Mouse (Mus musculus) kidney, adult 11 months (tissue): ENCODE measurements around the gene Dlx3.

Experiments
- DNase-seq: peaks from one replicate; pipeline ENCODE4 v3.0.0; 2022

Dlx3 gene

DNA sequence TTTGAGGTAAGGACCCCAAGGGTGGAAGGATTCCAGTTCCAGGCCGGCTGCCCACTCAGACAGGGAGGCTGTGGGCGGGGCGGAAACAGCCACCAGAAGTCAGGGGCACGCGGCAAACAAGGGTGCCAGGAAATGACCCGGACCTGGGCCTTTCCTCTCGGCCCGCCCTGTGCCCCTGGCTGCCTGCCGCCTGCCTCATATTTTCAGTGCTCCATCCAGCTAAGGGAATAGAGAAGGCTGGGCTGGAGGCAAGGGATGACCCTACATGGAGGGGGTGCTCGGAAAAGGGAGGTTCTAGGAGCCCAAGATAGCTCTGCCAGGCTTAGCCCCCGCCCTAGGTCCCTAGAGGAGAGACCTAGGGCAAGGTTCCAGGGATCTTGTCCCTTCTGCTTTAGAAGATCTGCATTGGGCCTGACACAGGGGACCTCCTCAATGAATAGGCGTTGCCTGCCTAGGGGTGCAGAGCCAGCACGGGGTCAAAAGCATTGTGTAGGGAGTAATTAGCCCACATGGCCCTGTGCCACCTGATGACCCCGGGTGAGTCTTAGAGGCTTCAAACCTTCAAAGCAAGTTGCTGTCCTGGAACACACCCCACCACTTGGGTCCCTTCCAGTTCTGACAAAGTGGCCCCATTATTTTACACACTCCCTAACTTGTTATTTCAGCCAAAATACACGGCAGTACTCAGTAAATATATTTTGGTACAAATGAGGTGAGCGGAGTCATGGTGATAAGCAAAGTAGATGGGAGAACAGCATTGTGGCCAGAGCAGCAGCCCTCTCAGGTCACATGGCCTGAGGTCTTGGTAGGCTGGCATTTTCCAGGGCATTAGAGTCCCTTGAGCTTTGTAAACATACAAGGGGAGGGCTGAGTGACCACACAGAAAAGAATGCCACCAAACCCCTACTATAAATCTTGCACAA lies 30.8 kb upstream of the Dlx3 start:
- DNase-seq: peak; percentile 86

DNA sequence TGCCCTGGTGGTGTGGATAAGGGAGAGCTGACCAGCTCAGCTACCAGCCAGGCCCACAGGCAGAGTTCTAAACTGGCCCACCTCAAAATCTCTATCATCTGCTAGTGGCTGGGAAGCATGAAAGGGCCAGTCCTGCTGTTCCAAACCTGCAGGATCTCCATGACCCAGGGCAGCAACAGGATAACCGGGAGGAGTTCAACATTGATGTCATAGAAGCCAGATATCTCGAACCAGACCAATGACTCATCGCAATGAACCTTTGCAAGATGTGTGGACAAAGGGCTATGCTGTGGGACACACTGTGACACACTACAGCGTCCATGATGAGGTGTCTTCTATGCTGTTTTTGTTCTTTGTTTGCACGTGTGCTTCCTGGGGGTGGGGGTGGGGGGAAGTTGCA lies 26.8 kb upstream of the Dlx3 start:
- no peak for DNase-seq

DNA sequence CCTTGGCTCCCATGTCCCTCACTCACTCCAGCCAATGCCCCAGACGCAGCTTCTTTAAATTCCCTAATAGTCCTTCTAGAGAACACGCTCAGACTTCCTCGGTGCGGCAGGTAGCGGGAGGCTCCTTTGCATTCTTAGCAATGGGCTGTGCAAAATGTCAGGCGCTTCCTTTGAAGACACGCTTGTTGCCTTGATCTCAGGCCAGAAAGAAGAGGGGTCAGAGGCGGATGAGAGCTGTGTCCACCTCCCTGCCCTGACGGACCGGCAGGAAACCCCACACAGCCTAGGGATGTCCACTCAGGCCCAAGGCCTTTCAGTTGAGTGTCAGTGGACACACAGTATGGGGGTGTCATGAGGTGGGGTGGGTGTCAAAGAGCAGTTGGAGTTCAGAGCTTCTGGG lies 24.3 kb upstream of the Dlx3 start:
- no peak for DNase-seq

DNA sequence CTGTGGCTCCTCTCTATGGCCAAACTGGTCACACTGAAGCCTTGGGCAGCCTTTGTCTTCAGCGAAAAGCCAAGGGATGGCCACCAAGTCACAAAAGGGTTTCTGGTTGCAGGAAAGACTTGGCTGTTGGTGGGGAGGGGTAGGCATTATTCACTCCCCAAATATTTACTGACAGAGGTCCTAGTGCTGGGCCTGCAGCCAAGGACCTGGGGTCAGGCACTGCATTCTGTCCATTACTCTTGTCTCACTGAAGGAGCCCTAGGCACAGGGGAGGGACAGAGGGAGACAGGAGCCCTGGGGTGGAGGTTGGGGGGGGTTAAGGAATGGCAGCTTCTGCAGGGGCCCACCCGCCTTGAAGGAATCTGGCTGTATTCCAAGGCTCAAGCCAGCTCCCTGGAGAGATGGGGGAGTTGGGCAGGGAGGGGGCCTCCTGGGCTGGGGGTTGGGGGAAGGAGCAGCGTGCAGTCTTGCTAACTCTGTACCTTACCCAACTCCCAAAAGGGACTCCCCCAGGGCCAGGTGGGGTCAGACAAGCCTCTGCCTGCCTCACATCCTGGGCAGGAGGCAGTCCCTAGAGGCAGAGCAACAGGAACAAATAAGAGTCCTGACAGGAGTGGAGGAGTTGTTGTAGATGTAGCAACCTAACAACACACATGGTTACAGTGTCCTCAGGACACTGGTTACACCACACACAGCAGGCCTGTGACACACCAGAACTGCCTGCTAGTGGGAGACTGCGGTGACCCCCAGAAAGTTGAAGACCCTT lies 23.1 kb upstream of the Dlx3 start:
- DNase-seq: no peak

DNA sequence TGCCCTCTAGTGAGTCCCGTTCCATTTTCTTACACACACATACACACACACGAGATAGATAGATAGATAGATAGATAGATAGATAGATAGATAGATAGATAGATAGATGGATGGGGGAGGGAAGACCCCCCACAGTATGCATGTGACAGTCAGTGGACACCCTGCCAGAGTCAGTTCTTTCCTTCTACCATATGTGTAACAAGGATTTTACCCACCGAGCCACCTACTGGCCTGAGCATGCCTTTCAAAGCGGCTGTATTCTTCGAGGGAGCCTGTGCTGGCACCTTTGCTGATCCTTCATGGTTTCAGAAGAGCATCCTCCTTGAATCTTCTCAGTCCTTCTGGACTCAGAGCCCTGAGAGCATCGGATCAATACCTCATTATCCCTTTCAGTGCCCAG lies 22.0 kb upstream of the Dlx3 start:
- DNase-seq: no peak

DNA sequence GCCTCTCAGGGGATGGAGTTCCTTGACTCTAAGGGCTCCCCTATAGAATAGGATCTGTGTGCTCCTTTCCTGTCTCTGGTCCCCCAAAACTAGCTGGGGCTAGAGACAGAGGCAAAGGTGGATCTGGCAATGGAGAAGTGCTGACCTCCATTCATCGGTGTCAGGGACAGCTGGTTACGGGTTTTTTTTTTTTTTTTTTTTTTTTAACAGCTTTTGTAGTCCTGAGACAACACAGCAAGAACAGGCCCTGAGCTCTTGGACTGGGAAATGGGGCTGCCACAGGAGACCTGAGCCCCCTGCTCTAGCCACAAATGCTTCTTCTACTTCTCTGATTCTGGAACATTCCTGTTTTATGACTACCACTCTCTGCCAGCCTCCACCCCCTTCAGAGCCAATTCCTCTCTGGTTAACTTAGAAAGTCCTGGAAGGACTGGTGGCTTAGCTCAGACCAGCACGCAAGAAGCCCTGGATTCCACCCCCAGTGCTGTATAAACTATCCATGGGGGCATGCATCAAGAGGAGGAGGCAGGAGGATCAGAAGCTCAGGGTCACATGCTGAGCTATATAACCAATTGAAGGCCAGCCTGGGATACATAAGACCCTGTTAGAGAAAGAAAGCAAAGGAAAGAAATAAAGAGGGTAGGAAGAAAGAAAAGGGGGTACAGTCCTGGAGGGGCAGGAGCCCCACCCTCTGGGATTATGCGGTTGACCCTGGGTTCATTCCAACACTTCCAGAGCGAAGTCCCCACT lies 21.4 kb upstream of the Dlx3 start:
- no peak for DNase-seq

DNA sequence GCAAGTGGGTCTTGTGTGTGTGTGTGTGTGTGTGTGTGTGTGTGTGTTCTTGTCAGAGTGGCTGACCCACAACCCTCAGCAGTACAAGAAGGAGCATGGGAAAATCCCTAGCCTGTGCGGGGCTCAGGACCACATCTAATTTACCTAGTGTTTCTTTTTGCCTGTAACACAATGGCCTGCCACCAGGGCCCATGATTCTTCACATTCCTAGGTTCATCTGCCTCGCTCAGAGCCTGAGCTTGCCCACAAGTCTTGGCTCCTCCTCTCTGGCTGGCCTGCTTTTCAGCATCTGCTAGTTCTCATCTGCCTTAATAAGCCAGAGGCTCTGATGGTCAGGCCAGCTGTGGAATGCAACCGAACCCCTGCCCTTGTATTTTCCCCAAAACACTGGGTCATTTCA lies 19.5 kb upstream of the Dlx3 start:
- DNase-seq: no peak

DNA sequence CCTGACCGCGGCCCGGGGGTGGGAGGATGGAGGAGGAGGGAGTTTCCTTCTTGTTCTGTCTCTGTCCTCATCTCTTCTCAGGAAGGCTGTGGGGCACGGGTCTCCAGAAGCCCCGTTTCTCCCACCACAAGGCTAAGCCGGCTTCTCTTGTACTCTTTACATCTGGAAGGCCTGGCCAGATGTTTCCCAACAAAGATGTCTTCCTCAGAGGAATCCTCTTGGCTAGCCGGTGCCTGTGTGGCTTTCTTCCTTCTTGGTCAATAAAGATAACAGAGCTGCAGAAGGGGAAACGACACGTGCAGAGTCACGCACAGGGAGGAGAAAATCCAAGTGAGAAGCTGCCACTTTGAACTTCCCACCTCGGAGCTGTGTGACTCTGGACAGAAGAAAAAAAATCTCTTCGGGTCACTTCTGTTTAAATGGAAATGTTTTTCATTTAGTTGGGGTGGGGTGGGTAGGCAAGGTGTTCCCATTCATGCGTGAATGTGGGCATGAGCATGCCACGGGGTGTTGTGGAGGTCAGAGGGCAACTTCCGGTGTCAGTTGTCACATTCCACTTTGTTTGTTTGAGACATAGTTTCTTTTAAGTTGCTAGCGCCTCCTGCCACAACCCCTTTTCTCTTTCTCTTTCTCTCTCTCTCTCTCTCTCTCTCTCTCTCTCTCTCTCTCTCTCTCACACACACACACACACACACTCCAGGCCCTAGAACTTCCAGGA lies 18.7 kb upstream of the Dlx3 start:
- no peak for DNase-seq

DNA sequence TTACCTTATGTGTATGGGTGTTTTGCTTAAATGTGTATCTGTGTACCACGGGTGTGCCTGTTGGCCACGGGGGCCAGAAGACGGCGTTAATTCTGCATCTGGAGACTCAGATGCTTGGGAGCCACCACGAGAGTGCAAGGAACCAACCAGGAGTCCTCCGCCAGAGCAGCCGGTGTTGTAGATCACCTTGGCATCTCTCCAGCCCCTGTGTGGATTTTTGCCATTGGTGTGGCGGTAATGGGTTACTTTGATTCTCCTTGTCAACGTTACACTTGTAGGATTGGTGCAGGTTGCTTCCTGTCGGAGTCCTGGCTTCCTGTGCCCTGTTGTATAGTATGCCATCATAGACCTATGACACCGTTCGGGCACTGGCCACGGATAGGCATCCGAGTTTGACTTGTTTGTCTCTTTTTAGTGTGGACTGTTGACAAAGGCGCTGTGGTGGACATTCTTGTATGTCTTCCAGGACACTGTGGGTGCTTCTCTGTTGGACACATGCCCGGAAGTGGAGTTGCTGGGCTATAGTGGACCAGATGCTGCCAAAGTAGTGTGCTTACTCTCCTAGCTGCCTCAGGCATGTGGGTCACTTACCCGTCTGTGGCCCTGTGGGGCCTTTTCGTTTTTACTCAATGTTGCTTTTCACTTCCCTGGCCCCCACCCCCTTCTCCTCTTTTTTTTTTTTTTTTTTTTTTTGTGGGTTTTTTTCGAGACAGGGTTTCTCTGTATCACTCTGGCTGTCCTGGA lies 17.6 kb upstream of the Dlx3 start:
- no peak for DNase-seq

DNA sequence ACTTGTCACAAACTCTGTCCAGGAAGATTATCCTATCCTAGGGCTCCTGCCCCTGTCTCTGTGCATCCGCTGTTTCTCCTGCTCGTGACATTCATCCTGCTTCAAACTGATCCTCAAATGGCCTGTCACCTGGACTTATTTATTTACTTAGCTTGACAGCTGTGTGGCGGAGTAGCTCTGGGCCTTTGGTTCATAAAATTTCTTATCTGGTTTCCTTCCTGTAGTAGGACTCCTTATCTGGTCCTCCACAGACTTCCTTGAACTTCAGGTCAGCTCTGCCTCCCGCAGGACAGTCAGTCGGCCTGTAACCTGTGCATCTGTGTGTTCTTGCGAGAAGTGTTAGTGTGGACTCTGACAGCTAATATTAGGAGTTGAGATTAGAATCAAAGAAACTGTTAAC lies 15.7 kb upstream of the Dlx3 start:
- peak; percentile 69 for DNase-seq

DNA sequence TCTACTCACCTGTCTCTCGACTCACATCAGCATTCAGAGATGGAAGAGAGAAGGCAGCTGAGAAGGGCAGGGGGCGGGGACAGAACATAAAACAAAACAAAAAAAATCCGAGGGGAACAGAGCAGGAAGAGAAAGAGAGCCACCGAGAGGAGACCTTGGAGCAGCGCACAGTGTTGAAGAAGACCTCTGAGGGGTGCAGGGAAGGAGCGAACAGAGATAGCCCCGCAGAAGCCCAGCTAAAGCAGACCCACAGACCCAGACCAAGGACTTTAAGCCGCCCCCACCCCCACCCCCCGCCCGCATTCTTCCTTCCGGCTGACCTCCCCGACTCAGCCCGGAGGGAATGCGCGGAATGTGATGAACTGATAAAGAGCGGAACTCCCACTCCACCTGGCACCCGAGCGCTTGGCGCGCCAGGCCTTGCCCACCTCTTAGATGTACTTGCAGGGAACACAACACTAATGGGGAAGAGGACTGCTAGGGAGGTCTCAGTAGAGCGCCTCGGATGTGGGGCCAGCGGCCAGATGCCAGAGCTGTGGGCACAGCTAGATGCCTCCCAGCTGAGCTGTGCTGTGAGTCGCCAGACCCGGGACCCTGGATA lies 14.5 kb upstream of the Dlx3 start:
- peak; percentile 41 for DNase-seq

DNA sequence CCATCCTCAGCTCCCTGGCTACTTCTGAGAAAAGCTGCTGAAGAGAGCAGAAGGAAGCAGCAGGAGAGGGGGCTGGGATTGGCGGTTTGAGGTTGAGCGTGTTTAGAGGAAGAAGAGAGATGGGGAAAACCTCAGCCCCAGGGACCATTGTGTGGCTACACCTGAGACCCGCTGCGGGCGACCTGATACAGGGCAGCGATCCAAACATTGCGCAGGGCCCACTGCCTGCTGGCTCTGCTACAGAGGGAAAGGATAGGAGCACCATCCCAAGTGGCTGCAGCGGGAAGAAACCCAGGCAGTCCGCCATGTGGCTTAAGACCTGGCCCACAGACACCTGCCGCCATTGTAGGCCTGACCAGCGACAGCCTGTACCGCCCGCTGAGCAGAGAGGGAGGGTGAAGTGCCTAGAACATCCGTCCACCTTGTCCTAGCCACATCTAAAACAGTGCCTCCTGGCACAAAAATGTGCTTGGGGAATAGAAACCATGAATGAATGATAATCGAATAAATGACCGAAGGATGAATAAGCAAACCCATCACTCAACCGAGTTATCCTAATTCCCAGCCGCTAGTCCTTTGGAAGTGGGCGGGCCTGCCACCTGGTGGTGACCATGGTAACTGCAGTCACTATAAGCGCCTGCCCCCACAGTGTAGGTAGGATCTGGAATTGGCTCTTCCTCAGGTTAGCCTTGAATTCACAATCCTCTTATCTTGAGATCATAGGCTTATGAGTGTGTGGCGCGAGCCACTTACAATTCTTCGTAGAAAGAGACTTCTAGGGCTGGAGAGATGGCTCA lies 13.3 kb upstream of the Dlx3 start:
- DNase-seq: peak; percentile 61

DNA sequence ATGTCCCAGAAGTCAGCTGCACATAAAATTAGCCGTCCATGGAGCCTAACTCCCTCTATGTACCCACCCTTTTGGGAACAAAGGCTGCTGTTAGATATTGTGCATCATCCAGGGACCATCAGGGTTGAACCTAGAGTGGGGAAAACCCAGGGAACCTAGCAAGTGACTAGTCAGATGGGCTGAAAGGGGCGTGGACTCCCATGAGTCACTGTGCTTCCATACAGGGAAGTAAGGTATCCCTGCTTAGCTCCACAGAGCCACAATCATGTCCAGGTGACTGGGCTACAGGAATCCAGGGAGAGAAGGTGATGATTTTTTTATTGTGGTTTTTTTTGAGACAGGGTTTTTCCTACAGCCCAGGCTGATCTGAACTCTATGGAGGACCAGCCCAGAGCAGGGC lies 10.9 kb upstream of the Dlx3 start:
- DNase-seq: no peak

DNA sequence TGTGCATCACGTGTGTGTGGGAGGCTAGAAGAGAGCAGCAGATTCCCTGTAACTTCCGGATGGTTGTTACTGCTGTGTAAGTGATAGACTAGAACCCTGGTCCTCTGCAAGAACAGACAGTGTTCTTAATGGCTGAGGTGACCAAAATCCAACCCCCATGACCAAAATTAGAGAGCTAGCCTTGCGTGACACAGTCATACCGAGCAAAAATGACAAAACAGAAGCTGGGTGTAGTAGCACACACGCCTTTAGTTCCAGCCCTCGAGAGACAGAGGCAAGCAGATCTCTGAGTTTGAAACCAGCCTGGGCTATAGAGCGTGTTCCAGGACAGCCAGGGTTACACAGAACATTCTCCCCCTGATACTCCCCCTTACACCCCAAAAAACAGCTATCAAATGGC lies 9.8 kb upstream of the Dlx3 start:
- no peak for DNase-seq

DNA sequence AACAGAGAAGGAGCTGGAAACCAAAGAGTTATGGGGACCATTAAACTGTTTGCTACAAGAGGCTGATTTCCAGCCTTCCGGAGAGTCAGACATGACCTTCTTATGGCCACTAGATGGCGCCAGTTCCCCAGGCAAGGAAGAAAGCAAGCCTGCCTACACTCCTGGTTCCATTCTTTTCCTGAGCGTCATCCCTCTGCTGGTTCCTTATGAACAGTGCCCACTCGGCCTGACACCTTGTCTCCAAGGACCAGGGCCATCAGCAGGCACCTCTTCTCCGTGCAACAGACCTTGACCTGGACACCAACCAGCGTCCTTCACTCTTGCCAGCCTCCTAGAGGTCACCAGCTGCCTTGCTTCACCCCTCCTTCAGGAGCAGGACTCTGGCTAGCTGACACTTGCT lies 2.9 kb upstream of the Dlx3 start:
- peak; percentile 52 for DNase-seq

DNA sequence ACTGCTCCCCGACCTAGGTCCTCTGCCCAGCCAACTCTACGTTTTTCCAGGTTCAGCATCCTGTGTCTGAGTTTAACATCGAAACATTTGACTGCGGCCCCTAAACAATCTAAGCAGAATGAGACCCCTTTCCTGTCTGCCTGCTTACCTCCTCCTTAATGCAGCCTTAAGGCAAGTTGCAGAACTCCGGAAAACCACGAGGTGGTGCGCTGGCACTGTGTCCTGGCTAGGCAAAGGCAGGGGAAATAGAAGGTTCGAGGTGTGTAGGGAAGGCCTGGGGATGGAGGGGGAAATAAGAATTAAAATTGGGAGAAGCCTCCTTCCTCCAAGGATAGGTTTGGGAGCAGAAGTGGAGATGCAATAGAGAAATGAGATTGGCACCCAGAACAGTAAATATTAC lies 1.4 kb upstream of the Dlx3 start:
- DNase-seq: peak; percentile 45

DNA sequence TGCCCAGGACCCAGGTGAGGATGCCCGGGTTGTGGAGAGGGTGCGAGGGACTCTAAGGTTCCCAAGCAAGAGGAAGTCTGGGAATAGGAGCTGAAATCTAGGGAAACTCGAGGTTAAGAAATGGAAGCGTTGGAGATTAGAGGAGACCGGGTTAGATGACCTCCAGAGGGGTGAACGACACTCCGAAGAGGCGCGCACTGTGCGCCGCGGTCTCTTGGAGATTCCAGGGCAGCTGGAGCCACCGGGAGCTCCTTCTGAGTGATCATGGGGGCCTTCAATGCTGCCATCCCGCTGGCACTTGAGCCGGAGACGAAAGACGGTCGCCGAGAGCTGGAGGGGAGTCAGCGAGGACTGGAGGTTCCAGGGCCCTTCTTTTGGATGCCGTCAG lies 708 bp downstream of the Dlx3 start:
- no peak for DNase-seq

DNA sequence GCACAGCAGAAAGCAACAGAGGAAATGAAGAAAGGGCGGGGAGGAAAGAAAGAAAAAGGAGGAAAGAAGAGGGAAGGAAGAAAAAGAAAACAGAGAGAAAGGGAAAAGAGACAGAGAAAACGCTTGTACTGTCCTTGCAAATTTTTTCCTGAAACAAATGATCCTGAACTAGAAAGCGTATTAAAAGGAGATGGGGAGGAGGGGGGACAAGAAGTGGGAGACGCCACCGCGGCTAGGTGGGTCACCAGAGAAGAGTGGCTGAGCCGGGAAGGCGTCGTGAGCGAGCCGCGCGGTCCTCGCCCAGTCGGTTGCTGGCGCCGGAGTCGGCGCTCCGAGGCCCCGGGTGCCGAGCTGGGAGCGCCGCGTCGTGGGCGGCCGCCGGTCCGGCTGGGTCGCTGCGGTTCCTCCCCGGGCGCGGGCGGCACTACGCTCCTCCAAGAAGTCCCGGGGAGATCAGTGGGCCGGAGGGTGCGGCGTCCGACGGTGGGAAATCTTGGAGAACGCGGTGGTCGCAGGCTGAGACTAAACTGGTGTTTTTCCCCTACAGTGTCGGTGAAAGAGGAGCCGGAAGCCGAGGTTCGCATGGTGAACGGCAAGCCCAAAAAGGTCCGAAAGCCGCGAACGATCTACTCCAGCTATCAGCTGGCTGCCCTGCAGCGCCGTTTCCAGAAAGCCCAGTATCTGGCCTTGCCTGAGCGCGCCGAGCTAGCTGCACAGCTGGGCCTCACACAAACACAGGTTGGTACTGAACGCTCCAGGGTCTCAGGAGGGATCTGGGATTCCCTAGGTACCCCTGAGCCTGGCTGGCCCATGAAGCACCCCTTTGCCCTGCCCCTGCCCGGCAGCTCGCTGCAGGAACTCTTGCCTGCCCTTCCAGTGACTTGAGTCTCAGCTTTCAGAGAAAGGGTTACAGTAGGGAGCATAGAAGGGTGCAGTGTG lies 1.5 kb downstream of the Dlx3 start:
- DNase-seq: no peak

DNA sequence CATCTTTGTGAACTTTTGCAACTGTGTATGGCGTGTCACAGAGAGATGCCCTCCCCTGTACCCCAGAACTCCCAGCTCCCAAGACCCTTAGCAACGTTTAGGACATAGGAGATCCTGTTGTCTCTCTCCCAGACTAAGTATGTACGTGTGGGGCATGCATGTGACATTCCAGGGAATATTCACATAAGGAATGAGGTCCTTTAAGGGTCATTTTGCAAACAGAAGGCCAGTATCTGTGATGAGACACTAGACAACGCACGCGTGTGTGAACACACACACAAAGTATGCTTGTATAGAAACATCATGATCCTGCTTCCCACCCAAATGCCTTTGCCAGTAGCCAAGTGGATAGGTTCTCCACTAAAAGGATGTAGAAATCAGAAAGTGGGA lies 2.2 kb downstream of the Dlx3 start:
- DNase-seq: no peak
